Mouse (Mus musculus) heart, postnatal 36 days (tissue): ENCODE results near the gene Drg1. TPM values are rescaled to one million over a fixed set of nuclear protein-coding genes. Genes with fewer than 3 reads are reported as not detected.

Experiments
- DNase-seq, 2 experiments: peaks; one replicate each; pipeline ENCODE4 v3.0.0; 2021 to 2022
- intact Hi-C: fragments of 180-260 bp; cut with DNase I; formaldehyde crosslinking; loops from one replicate; pipeline ENCODE4 v1.15.1; 2025
- total RNA-seq, 2 experiments: library from RNA; stranded (reverse); gene quantifications; 2 replicates each; pipeline ENCODE4 v1.2.3; 2021

Drg1 gene
- 10 to 100 TPM; 61.8 to 63.3 TPM for total RNA-seq

- intact Hi-C loops: loop anchor here (1.0 kb wide), 1 partner anchor 25 kb away; no protein-coding TSS in a partner anchor
- peak; percentile 93 to 94 for DNase-seq
Measured at GRCm38 (mm10) chr11:3266079-3266685, at the start of gene Drg1. Gene Drg1 (minus strand): TSS chr11:3266415.

- intact Hi-C loops: no loop called here
Measured at GRCm38 (mm10) chr11:3314148-3314547, 47.9 kb upstream of the Drg1 start.

GRCm38 (mm10) chr11:3313294-3313693, 47.1 kb upstream of the Drg1 start:
- DNase-seq: no peak
- intact Hi-C loops: no loop called here

More at GRCm38 (mm10) chr11:3314148-3314547, 47.9 kb upstream of the Drg1 start:
- peak; percentile 51 to 61 for DNase-seq

- intact Hi-C loops: no loop called here
- DNase-seq: no peak
Measured at GRCm38 (mm10) chr11:3311586-3312347, 45.6 kb upstream of the Drg1 start.

GRCm38 (mm10) chr11:3310789-3311585, 44.8 kb upstream of the Drg1 start:
- intact Hi-C loops: no loop called here
- DNase-seq: no peak

- DNase-seq: no peak
- intact Hi-C loops: no loop called here
Measured at GRCm38 (mm10) chr11:3309884-3310283, 43.7 kb upstream of the Drg1 start.

GRCm38 (mm10) chr11:3307875-3308274, 41.7 kb upstream of the Drg1 start:
- intact Hi-C loops: no loop called here
- DNase-seq: no peak

GRCm38 (mm10) chr11:3305821-3306220, 39.6 kb upstream of the Drg1 start:
- intact Hi-C loops: no loop called here
- no peak for DNase-seq

- intact Hi-C loops: no loop called here
- DNase-seq: no peak
Measured at GRCm38 (mm10) chr11:3302792-3303191, 36.6 kb upstream of the Drg1 start.

- intact Hi-C loops: no loop called here
- no peak for DNase-seq
Measured at GRCm38 (mm10) chr11:3302385-3302784, 36.2 kb upstream of the Drg1 start.

- intact Hi-C loops: no loop called here
- no peak for DNase-seq
Measured at GRCm38 (mm10) chr11:3301075-3301474, 34.9 kb upstream of the Drg1 start.

GRCm38 (mm10) chr11:3298813-3299185, 32.6 kb upstream of the Drg1 start:
- intact Hi-C loops: no loop called here
- no peak for DNase-seq

GRCm38 (mm10) chr11:3297871-3298812, 31.9 kb upstream of the Drg1 start:
- intact Hi-C loops: no loop called here
- DNase-seq: no peak

- intact Hi-C loops: no loop called here
- DNase-seq: no peak
Measured at GRCm38 (mm10) chr11:3296056-3296455, 29.8 kb upstream of the Drg1 start.

- intact Hi-C loops: no loop called here
- DNase-seq: no peak
Measured at GRCm38 (mm10) chr11:3294641-3295040, 28.4 kb upstream of the Drg1 start.

GRCm38 (mm10) chr11:3293361-3293760, 27.1 kb upstream of the Drg1 start:
- intact Hi-C loops: no loop called here

GRCm38 (mm10) chr11:3292711-3293249, 26.6 kb upstream of the Drg1 start:
- DNase-seq: peak in 1 of 2 experiments; percentile 19
- intact Hi-C loops: no loop called here

More at GRCm38 (mm10) chr11:3293361-3293760, 27.1 kb upstream of the Drg1 start:
- DNase-seq: no peak

GRCm38 (mm10) chr11:3292062-3292421, 25.8 kb upstream of the Drg1 start:
- peak; percentile 44 to 57 for DNase-seq
- intact Hi-C loops: no loop called here

- intact Hi-C loops: loop anchor here (1.0 to 2.0 kb wide), 2 partner anchors 25 to 37 kb away; partner anchors contain the start of gene Drg1
- DNase-seq: peak in 1 of 2 experiments; percentile 26
Measured at GRCm38 (mm10) chr11:3291311-3292061, 25.3 kb upstream of the Drg1 start.
